Mouse (Mus musculus): Measurements from ENCODE around the gene 5031410I06Rik.
"Not testable (repeated sequence)": the region's sequence is repeated elsewhere in the genome, so short reads cannot be mapped to it uniquely, and the experiment has no call there.

The 5031410I06Rik gene

GRCm38 (mm10) chr5:26105262-26105661 is at the start of gene 5031410I06Rik:
5031410I06Rik (minus strand) TSS chr5:26105362.
- DNase-seq = not testable (repeated sequence)

GRCm38 (mm10) chr5:26142891-26143290 is 37.7 kb upstream of the 5031410I06Rik start:
- no peak for DNase-seq

- DNase-seq = not testable (repeated sequence)
These were observed 16.2 kb upstream of the 5031410I06Rik start, which contains the start of gene Gm10220 for GRCm38 (mm10) chr5:26121321-26121720. Gm10220 (minus strand) TSS chr5:26121421.

- not testable (repeated sequence) for DNase-seq
These were observed 16.0 kb downstream of the 5031410I06Rik start, which contains the start of gene Gm10471 for GRCm38 (mm10) chr5:26089191-26089590. Gm10471 (minus strand) TSS chr5:26089291.

- DNase-seq = not testable (repeated sequence)
These were observed 26.1 kb downstream of the 5031410I06Rik start for GRCm38 (mm10) chr5:26079023-26079422.

DNA sequence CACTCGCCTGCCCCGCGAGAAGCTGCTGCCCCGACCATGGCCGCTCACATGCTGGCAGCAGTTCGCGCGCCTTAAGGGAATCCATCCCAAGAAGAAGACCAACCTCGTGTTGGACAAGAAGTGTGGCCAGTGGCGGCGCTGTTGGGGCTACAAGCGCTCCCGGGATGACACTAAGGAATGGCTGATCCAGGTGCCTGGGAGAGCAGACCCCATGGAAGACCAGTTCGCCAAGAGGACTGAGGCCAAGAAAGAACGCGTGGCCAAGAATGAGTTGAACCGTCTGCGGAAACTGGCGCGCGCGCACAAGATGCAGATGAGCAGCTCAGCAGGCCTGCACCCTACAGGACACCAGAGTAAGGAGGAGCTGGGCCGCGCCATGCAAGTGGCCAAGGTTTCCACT is 34.4 kb downstream of the 5031410I06Rik start:
- DNase-seq = no peak

GRCm38 (mm10) chr5:26058481-26058880 is 46.7 kb downstream of the 5031410I06Rik start, which contains the start of gene Gm7347:
Gm7347 (minus strand) TSS chr5:26058581.
- DNase-seq = not testable (repeated sequence)
